ENCODE assay signal across 8 mouse cellular contexts in the genomic region with DNA sequence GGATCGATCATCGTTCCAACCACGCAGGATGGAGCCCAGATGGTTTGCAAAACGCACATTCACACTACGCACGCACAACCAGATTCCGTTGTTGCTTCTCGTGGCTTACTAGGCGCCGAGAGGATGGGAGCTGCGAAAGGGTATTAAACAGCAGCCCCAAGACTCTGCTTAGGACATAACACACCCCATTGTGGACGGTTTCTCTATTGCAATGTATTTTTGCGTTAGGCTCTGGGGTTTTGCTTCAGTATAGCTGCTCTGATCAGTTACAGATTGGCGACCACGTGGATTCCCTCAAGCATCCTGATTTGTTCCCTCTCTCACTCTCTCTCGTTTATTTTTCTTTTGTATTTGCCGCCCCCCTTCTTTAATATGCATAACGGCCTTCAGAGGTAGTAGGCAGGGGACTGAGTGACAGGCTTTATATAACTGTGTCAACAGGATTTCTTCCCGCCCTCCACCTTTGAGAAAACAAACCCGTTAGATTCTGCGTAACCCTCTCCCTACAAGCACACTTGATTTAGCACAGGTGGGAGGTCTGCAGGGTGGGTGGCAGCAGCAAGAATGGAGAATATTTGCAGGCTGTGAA. TPM values are rescaled to one million over a fixed set of nuclear protein-coding genes. Genes with fewer than 3 reads are reported as not detected.
A peak's percentile ranks its signal among the peaks of the same experiment; 100 is the strongest.
DNase-seq lines count a peak whose midpoint lies in the region; ATAC-seq and TF ChIP-seq lines count a peak whose summit lies in the region.

No protein-coding gene starts in this region.

- peak overlapping the region; percentile 97 for H3K27ac ChIP-seq in heart, embryonic 10.5 days
- peak overlapping the region; percentile 92 for H3K27ac ChIP-seq in hindbrain, embryonic 16.5 days (ENCODE audit: low read depth, low read length)
- peak overlapping the region; percentile 99 for H3K27ac ChIP-seq in limb, embryonic 12.5 days
- H3K27ac ChIP-seq in olfactory bulb, adult 2 months (ENCODE audit: insufficient read depth, low read depth, low read length) = peak overlapping the region; percentile 93

- no peak for DNase-seq in heart, embryonic 10.5 days (ENCODE audit: low spot score)
- no peak for DNase-seq in heart, adult 9 months (ENCODE audit: low spot score in 2 of 2)
- DNase-seq in CD4-positive, CD25-positive, alpha-beta regulatory T cell, adult 2 months (ENCODE audit: low read depth, low spot score) = peak; percentile 66
- peak; percentile 61 for DNase-seq in embryo, embryonic 11 days
- no peak for DNase-seq in gastrocnemius, adult 8-10 months (ENCODE audit: low spot score in 2 of 2)

- H3K4me2 ChIP-seq in hindbrain, embryonic 16.5 days (ENCODE audit: low read length) = peak overlapping the region; percentile 93
- H3K4me2 ChIP-seq in limb, embryonic 12.5 days = peak overlapping the region; percentile 97

- H3K36me3 ChIP-seq in heart, embryonic 10.5 days = no peaks in the 10 kb centered on the region
- no peaks in the 10 kb centered on the region for H3K36me3 ChIP-seq in hindbrain, embryonic 16.5 days (ENCODE audit: control insufficient read depth, insufficient read depth, low read length)
- H3K36me3 ChIP-seq in limb, embryonic 12.5 days = no peaks in the 10 kb centered on the region

- H3K4me3 ChIP-seq in heart, embryonic 10.5 days = peak overlapping the region; percentile 98
- H3K4me3 ChIP-seq in hindbrain, embryonic 16.5 days (ENCODE audit: low read length) = peak overlapping the region; percentile 82
- peak overlapping the region; percentile 97 for H3K4me3 ChIP-seq in limb, embryonic 12.5 days (replicated peaks)
- H3K4me3 ChIP-seq in olfactory bulb, adult 2 months (ENCODE audit: insufficient read depth, low read depth, low read length) = peak overlapping the region; percentile 58

- peak; percentile 34 for ATAC-seq in hindbrain, embryonic 16.5 days
- ATAC-seq in limb, embryonic 12.5 days (ENCODE audit: insufficient number of reproducible peaks, insufficient read depth, low FRiP score, low TSS enrichment, low read depth) = peak; percentile 3; the same call in 1 of the 2 replicates

- peaks cover 35% of the 10 kb centered on the region for H3K4me1 ChIP-seq in heart, embryonic 10.5 days
- H3K4me1 ChIP-seq in hindbrain, embryonic 16.5 days (ENCODE audit: control insufficient read depth, insufficient read depth, low read depth, low read length) = peaks cover 10% of the 10 kb centered on the region
- peaks cover 25% of the 10 kb centered on the region for H3K4me1 ChIP-seq in limb, embryonic 12.5 days (replicated peaks)
- H3K4me1 ChIP-seq in olfactory bulb, adult 2 months (ENCODE audit: control insufficient read depth, insufficient read depth, low read length) = peaks cover 8% of the 10 kb centered on the region

- H3K9ac ChIP-seq in hindbrain, embryonic 16.5 days (ENCODE audit: low read depth, low read length) = peak overlapping the region; percentile 80
- H3K9ac ChIP-seq in limb, embryonic 12.5 days (replicated peaks) = peak overlapping the region; percentile 86

- no peak for TF ChIP-seq CTCF in olfactory bulb, adult 2 months (IDR thresholded peaks at IDR 0.05; ENCODE audit: insufficient read depth, low read depth, low read length)

- TF ChIP-seq POLR2A in olfactory bulb, adult 2 months (IDR thresholded peaks at IDR 0.05; ENCODE audit: insufficient read depth, low read depth, low read length) = no peak

- no peaks in the 10 kb centered on the region for H3K27me3 ChIP-seq in heart, embryonic 10.5 days (ENCODE audit: insufficient read depth, poor library complexity, severe bottlenecking)
- H3K27me3 ChIP-seq in hindbrain, embryonic 16.5 days (replicated peaks; ENCODE audit: control insufficient read depth, insufficient read depth, low read length) = no peaks in the 10 kb centered on the region
- no peaks in the 10 kb centered on the region for H3K27me3 ChIP-seq in limb, embryonic 12.5 days

- no peaks in the 10 kb centered on the region for H3K9me3 ChIP-seq in heart, embryonic 10.5 days
- no peaks in the 10 kb centered on the region for H3K9me3 ChIP-seq in hindbrain, embryonic 16.5 days (ENCODE audit: control insufficient read depth, low read length)
- H3K9me3 ChIP-seq in limb, embryonic 12.5 days = no peaks in the 10 kb centered on the region

- under 1% methylated on average over 21 of the region's 21 CpGs for WGBS in heart, embryonic 10.5 days
- 1% methylated on average over 21 of the region's 21 CpGs for WGBS in hindbrain, embryonic 16.5 days
- WGBS in limb, embryonic 12.5 days = under 1% methylated on average over 21 of the region's 21 CpGs
- under 1% methylated on average over 21 of the region's 21 CpGs for WGBS in olfactory bulb, adult 2 months

RNA-seq across cellular contexts. Expression of a gene that starts 2.0 kb away (rescaled TPM):
- 7.4 and 10.5 TPM in 2 replicates for polyA plus RNA-seq in heart, embryonic 10.5 days (2016; fragmentation: Nextera tagmentation; extraction: Ambion mirVana)
- 14.4 and 16.4 TPM in 2 replicates for polyA plus RNA-seq in hindbrain, embryonic 16.5 days (2015; fragmentation: Nextera tagmentation; extraction: Ambion mirVana)
- 18.2 and 19.9 TPM in 2 replicates for polyA plus RNA-seq in limb, embryonic 12.5 days (2016; fragmentation: Nextera tagmentation; extraction: Ambion mirVana)
- polyA plus RNA-seq in olfactory bulb, adult 2 months (2012; ENCODE audit: insufficient read depth, insufficient read length, low replicate concordance, missing spikeins) = 83.9 and 320 TPM in 2 replicates
- total RNA-seq in gastrocnemius, adult 8-10 months (2022) = 10 to 100 TPM; 14.0 to 22.4 (median 18.0) TPM

RNA-seq across cellular contexts. Expression of a gene that starts 37.5 kb away (rescaled TPM):
- 722 and 893 TPM in 2 replicates for polyA plus RNA-seq in heart, embryonic 10.5 days (2016; fragmentation: Nextera tagmentation; extraction: Ambion mirVana)
- 711 and 802 TPM in 2 replicates for polyA plus RNA-seq in hindbrain, embryonic 16.5 days (2015; fragmentation: Nextera tagmentation; extraction: Ambion mirVana)
- 556 and 596 TPM in 2 replicates for polyA plus RNA-seq in limb, embryonic 12.5 days (2016; fragmentation: Nextera tagmentation; extraction: Ambion mirVana)
- polyA plus RNA-seq in olfactory bulb, adult 2 months (2012; ENCODE audit: insufficient read depth, insufficient read length, low replicate concordance, missing spikeins) = not detected in 2 replicates
- total RNA-seq in gastrocnemius, adult 8-10 months (2022) = 100 to 1,000 TPM; 642 to 789 (median 713) TPM

Comparison
In these comparisons a context has a peak if more than half of its experiments do, and no peak if none do; other contexts are left out.
1. DNase-seq: peak in CD4-positive, CD25-positive, alpha-beta regulatory T cell, adult 2 months (single experiment) and embryo, embryonic 11 days (single experiment); none in heart, embryonic 10.5 days (single experiment), heart, adult 9 months (0 of 2) and gastrocnemius, adult 8-10 months (0 of 2).
2. RNA of a gene that starts 37.5 kb away (polyA plus RNA-seq): 711 to 802 TPM in hindbrain, embryonic 16.5 days, 722 to 893 TPM in heart, embryonic 10.5 days and 556 to 596 TPM in limb, embryonic 12.5 days; not detected in olfactory bulb, adult 2 months; every median in the first group is over 100 times any median in the second.
3. Peak in every context shown above with its lines, with median percentiles within 50 percentile points of each other: H3K27ac ChIP-seq and H3K4me3 ChIP-seq.